Mouse (Mus musculus) MN1 (cell line): ENCODE measurements around the gene Mycbp2.

Experiments
- DNase-seq: peaks from one replicate; pipeline ENCODE4 v3.0.0-alpha.2; 2016; ENCODE audit warnings: low spot score

Mycbp2 gene

GRCm38 (mm10) chr14:103346729-103347505, at the start of gene Mycbp2:
Mycbp2 (minus strand) TSS chr14:103346814.
- DNase-seq = peak; percentile 94

DNA sequence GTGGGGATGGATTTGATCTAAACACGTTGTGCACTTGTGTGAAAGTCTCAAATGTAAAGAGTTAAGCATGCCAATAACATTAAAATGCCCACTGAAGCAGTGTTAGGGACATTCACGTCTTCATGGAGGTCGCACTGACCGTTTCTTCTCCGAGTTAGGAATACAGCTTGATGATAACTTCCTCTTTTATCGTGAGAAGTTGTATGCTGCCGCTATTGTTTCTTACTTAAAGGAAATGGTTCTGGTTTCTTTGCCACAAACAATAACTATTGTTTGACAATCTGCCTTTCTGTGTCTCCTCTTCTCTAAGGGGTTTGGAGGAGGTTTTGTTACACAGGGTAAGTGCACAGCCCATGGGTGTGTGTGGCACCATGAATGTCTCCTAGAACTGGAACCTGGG, 45.8 kb upstream of the Mycbp2 start:
- no peak for DNase-seq

GRCm38 (mm10) chr14:103387431-103387830, 40.8 kb upstream of the Mycbp2 start:
- DNase-seq = no peak

DNA sequence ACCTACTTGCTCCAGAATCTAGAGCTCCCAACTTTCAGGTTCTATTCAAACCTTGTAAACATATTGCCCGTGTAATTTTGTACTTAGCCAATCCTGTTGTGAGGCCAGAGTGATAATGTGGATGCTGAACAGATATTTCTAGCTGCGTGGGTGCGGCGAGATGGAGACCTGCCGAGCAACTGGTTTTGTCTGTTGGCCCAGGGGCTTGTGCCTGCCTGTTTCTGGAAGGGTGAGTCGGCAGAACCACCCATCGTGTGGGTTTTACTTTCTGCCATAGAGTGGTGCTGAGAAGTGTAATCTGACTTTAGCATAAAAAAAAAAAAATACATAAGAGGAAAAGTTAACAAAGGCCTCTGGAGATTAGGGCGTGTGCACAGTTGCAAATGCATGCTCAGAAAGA, 40.3 kb upstream of the Mycbp2 start:
- DNase-seq = no peak

- no peak for DNase-seq
These were observed 38.5 kb upstream of the Mycbp2 start for GRCm38 (mm10) chr14:103385084-103385610.

GRCm38 (mm10) chr14:103378703-103379102, 32.1 kb upstream of the Mycbp2 start:
- no peak for DNase-seq

GRCm38 (mm10) chr14:103376765-103377164, 30.2 kb upstream of the Mycbp2 start:
- no peak for DNase-seq

GRCm38 (mm10) chr14:103375523-103375922, 28.9 kb upstream of the Mycbp2 start:
- no peak for DNase-seq

GRCm38 (mm10) chr14:103363199-103363598, 16.6 kb upstream of the Mycbp2 start:
- no peak for DNase-seq

DNA sequence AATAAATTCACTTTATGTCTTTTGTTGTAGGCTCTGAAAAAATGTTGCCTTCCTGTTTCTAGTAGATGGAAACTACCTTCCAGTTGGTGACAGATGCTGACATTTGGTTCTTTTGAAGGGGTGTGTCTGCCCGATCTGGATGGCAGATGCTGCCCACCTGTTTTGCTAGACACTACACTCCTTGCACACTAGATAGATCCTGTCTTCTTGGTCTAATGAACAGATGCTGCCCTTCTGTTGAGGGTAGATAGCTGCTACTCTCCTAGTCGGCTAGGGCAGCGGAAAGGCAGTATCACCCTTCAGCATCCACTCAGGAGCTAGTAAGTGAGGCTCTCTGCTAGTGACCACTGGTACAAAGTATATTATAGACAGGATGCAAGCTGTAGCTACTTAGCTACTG, 9.5 kb upstream of the Mycbp2 start:
- no peak for DNase-seq

DNA sequence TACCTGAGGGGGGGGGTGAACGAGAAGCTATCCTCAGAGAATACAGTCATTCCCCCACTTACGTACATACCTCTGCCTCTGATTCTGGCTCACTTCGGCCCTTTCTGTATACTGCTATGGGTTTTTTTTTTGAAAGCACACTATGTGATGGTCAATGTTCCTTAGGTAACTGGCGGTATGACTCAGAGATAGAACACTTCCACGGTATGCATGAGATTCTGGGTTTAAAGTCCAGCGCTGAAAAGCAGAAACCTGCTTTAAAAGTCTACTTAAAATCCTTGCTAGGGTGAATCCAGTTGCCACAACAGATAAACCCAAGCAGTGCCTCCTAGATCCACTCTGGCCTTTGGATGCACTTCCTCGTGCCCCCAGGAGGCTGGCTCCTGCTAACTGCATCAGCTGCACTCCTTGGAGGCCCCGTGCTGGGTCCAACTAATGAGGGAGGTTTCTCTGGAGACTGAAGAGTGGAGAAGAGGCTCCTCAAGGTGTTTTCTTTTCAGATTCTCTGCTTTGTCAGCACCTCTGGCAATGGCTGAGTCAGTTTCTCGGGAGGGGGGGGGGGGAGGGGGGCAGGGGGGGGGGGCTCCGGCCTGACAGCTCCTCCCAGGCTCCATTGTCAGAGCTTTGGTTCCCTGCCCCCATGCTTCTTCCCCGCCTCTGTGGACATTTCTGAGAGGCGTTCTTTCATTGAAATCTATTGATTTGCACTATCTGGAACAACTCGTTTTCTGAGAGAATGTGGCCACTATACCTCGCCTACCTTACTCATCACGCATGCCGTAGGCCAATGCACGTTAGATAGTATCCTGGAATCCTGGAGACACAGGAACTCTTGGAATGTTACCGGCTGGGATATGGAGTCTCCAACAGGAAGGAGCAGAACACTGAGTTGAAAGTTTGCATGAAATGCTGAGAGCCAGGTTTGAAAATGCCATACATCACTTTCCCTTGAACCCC, 8.1 kb upstream of the Mycbp2 start:
- DNase-seq = no peak

- DNase-seq = peak; percentile 47
These were observed 521 bp downstream of the Mycbp2 start for GRCm38 (mm10) chr14:103345858-103346728.

GRCm38 (mm10) chr14:103345486-103345857, 1.1 kb downstream of the Mycbp2 start:
- DNase-seq = no peak

DNA sequence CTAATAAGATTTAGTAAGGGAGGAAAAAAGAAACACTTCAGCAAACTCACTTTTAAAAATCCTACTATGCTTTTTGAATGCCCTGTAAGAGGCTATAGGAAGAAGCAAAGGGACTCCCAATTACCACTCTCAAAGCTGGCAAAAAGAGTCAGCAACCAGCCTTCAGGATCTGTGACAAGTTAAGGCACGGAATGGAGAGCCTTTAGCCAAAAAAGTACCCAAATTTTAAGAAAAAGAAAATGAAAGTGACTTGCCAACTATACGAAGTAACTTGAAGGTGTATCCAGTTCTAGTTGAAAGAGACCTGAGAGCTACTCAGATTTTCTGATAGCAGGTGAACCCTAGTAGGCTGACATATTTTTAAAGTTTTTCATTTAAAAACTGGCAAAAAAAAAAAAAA, 1.6 kb downstream of the Mycbp2 start:
- DNase-seq = no peak

GRCm38 (mm10) chr14:103343791-103344190, 2.8 kb downstream of the Mycbp2 start:
- DNase-seq = no peak

DNA sequence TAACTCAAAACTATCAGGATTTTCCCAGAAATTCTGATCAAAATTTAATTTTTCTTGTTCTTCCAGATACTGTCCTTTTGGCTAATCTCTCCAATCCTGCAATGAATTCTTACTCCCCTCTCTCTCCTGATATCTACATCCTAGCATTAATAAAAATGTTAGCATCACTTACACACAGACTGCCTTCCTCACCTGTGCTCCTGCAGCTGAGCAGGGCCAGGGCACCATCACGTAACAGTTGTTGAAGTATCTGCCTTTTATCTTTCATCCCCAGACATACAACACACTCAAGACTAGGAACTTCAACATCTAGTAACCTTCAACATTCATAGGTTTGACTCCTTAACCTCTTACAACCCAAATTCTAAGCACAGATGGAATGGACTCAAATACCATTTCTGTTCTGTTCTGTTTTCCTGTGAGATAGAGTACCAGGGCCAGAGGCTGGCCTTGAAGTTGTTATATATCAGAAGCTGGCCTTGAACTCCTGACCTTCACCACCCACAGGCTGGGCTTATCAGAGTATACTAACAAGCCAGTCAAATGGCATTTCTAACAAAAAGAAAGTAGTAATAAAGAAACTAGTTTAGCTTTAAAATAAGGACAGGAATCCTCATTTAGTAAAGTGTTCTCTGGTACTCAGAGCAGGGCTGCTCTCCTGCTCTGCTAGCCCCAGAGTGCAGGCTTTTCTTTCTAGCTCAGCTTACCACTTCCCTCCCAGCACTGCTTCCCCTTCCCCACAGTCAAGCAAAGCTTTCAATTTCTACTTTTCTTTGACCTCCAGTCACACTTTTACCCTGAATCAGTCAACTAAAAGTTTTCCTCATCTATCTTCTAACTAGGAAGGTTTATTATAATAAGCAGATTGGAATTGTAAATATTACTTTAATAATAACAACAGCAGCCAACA, 5.0 kb downstream of the Mycbp2 start:
- no peak for DNase-seq

DNA sequence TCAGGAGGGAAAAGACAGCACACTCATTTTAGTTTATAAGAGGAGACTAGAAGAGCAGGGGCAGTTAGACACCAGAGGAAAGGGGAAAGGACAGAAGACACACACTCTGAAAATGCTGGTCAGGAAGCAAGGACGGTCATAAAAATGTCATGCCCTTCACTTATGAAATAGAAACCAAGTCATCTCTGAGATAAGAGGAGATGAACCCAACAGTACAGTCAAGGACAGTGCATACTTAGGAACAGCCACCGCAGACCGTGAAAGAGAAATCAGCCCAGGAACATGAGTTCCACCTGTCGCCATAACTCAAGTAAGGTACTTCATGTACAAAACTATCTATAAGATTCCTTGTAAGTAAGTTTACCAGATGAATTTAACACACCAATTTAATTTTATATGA, 33.7 kb downstream of the Mycbp2 start:
- no peak for DNase-seq

DNA sequence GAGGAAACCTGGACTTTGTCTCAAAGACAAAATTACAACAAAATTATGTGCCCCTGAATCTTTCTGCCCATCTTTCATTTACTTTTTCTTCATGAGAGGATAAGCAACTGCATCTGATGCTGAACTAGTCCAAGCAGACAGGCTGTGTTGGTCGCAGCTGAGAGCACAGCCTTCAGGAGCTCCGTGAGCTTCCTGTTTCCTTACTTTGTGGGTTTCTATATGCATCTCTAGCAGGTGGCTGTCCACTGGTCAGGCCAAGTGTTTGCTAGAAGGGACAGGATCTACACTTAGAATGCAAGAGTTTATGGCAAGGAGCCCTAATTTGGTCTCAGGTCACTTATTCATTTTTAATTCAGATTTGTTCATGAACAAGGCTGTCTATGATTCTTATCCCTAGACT, 50.4 kb downstream of the Mycbp2 start:
- no peak for DNase-seq

DNA sequence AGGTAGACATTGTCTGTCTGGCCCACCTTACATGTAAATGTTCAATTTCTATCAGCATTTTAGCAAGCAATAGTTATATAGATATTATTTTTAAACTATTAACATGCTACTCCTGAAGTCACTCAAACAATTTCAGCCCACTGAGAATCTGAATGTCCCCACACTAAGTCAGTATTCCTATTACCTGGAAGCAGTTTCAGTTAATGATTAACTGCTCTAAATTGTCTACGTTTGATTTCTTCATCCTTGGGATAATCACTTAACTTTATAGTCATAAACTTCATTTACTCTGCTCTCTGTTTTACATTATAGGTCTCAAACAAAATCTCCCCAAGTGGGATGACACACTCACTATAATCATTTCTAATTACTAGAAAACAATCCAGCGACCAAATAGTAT, 60.0 kb downstream of the Mycbp2 start:
- no peak for DNase-seq

- DNase-seq = no peak
These were observed 69.9 kb downstream of the Mycbp2 start for GRCm38 (mm10) chr14:103276667-103277066.

- no peak for DNase-seq
These were observed 86.2 kb downstream of the Mycbp2 start for GRCm38 (mm10) chr14:103260437-103260836.
